Mouse (Mus musculus) lung, adult 2 months (tissue): Measurements from ENCODE around the gene Gsdme.

Experiments used
- CTCF ChIP-seq: fragments of 200-500 bp; IDR thresholded peaks from 2 replicates; pipeline ENCODE4 v1.5.1; 2011; ENCODE audit warnings: mild to moderate bottlenecking, low read length, control low read depth; ENCODE audit not compliant: insufficient read depth
- POLR2A ChIP-seq: fragments of 200-500 bp; IDR thresholded peaks from 2 replicates; pipeline ENCODE4 v1.6.1; 2011; ENCODE audit warnings: low read depth, mild to moderate bottlenecking, control low read depth, low read length, borderline replicate concordance; ENCODE audit errors: extremely low read depth

DNA sequence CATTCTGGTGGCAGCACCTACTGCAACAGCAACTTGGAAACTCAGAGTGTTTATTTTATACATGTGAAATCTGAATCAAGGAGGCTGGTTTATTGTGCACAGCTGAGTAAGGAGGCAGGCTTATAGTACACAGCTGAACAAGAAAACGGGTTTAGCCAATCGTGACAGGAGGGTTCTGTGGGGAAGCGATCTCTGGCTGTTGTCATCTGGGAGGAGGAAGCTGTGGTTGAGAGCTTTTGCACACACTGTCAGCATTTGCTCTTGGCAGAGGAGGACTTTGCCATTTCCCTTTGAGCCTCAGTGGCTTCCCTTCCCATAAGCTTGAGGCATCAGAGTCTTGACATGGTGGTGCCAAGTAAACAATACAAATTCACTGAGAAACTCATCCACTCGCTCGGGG is 11.0 kb downstream of the Gsdme start:
- TF ChIP-seq CTCF (no peak), POLR2A (no peak)
